Mouse (Mus musculus): Measurements from ENCODE around the gene Brip1.

Brip1 gene

DNA sequence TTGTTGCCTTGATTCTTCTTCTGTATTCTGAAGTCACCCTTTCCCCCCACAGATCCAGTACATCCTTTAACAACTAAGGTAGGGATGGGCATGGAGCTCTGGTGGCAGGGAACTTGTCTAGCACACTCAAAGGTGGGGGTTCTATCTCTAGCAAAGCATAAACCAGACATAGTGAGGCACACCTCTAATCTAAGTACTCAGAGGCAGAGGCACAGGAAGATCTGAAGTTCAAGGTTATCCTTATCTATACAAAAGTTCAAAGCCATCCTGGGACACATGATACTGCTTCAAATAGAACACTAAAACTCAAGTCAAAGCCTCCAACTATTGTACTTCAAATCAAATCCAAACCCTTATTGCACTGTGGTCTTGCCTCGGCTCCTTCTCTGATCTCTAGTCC is 85.0 kb downstream of the Brip1 start:
- DNase-seq (ENCODE audit: low spot score in 2 of 2) = no peak

DNA sequence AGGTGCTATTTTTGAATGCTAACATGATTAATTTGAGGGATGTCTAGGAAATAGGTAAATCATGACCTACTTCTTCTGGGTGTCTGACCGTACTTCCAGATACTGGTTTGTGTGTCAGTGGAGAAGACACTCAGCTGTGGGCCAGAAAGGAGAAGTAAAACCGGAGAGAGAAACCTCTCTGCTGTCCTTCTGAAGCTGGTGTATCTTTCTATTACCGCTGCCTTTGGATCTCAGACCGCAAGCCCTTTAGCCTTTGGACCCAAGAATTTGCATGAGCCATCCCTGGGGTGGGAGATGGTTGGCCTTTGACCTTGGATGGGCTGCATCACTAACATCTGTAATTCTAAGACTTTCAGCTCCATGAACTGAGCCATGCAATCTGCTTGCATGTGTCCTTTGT is 93.7 kb downstream of the Brip1 start:
- DNase-seq (ENCODE audit: low spot score in 2 of 2) = no peak

DNA sequence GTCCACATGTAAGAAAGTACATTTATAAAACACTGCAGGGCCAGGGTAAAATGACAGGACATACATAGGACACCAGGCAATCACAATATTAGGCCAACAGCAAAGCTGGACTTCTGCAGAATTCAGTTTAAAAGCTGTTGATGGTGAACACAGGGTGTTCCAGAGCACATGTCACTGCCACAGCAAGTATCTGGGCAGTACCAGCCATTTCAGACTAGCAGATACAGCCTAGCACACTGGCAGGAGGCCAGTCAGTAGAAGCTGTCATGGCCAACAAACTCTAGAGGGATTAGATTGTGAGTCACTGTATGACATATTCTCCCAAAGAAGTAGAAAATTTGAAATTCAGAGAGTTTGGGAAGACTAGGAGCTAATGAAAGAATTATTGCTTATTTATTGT is 94.4 kb downstream of the Brip1 start:
- peak in 1 of 2 experiments; percentile 4 for DNase-seq (ENCODE audit: low spot score in 2 of 2)

DNA sequence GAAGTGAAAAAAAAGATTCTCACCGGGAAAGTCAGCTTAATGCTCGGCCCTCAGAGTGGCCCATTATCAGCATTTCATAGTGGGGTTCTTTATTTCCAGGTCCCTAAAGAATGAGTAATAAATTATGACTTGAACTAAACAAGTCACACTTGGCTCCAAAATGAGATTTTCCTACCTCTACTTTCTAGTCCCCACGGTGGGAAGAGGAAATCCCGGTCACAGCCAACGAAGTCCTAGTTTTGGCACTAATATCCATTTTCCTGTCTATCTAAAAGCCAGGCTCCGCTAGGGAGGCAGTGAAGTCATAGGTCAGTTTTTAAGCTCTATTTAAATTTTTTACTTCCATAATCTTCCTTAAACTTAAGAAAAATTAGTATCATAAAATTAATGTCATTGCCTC is 99.8 kb downstream of the Brip1 start:
- no peak for DNase-seq (ENCODE audit: low spot score in 2 of 2)

DNA sequence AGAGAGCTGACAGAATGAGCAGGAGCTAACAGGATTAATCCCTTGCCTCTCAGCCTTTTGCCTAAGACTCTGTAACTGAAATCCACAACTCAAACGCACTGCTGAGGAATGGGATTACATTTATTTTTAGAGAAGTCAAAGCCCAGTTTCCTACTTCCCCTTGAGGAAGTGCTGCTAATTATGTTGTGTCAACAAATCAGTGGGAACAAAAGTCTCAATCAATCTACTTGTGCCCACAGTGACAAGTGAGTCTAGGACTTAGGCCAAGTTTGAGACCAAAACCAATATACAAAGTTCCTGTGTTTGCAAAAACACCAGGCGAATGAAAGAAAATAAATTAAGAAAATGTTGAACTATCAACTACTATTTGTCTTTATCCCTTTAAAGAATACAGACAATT is 101.7 kb downstream of the Brip1 start:
- no peak for DNase-seq (ENCODE audit: low spot score in 2 of 2)

DNA sequence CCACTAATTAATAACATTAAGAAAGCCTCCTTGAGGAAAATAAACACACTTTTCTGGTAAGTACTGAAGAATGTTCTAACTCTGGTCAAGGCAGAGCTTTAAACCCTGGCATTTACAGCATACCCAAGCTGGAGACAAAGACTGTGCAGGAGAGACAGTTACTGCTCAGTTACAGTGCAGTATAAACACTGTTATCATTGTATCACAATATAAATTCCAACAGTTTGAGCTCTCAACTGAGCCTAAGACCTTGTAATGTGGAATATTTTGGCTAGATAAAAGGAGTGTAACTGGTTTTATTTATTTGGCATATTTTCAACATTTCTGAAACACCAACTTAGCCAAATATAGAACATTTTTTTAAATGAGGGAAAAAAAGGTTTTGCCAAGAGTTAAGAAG is 112.2 kb downstream of the Brip1 start:
- no peak for DNase-seq (ENCODE audit: low spot score in 2 of 2)

DNA sequence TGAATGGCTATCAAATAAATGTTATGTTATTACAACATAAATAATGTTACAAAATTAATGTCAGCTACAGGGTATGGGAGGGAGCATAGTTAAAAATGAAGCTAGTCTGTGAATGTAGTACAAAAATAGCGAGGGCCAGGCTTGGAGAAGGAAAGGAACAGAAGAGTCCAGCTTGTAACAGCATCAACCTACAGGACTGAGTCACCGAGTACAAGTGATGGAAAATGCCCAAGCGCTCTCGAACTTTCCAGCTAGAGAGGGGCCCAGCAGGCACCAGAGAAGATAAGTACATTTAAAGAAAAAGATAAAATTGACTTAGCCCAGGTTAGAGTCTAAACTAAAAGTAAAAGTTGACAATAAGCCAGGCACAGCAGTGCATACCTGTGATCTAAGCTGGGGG is 116.5 kb downstream of the Brip1 start:
- DNase-seq (ENCODE audit: low spot score in 2 of 2) = no peak

DNA sequence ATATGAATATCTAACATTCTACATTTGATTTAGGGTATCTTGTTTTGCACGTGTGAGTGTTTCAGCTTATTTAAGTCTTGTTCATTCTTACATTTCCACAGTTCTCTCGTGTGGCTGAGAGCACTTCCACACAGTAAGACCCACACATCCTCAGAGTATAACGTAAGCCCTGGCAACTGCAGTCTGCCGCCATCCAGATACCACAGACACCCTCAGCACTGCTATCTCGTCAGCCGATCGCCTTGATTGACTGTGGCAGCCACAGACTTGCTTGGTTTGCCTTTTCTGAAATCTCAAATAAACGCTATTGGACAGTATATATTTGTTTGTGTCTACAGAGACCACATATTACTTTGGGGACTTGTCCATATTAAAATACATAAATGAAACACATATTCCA is 123.0 kb downstream of the Brip1 start:
- no peak for DNase-seq (ENCODE audit: low spot score in 2 of 2)

DNA sequence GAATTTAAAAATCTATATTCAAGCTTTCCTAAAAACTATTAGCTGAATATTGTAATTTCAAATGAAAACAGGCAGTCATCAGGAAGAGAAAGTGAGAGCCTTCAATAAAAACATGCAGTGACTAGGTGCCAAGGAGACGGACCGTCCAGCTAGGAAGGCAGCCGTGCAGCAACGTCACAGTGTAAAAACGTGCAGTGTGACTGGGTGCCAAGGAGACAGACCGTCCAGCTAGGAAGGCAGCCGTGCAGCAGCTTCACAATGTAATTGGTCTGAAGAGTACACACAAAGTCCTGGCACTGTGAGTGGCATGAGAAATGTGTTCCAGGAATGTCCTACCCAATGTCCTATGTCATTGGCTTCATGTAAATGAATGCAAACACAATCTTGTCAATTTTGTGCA is 124.0 kb downstream of the Brip1 start:
- DNase-seq (ENCODE audit: low spot score in 2 of 2) = no peak

DNA sequence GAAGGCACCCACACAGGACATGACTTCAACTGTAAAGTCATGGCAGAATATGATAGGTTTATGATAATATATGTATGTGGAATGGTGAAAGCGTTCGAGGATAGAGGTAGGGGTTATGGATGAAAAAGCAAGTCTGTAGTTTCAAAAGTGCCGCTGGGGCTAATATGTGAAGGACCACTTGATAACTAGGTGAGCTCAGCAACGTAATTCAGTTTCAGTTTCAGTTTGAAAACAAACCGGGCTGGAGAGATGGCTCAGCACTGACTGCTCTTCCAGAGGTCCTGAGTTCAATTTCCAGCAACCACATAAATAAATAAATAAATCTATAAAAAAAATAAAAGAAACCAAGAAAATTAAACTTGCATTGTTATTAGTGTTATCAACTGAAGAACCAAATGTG is 124.6 kb downstream of the Brip1 start:
- no peak for DNase-seq (ENCODE audit: low spot score in 2 of 2)

DNA sequence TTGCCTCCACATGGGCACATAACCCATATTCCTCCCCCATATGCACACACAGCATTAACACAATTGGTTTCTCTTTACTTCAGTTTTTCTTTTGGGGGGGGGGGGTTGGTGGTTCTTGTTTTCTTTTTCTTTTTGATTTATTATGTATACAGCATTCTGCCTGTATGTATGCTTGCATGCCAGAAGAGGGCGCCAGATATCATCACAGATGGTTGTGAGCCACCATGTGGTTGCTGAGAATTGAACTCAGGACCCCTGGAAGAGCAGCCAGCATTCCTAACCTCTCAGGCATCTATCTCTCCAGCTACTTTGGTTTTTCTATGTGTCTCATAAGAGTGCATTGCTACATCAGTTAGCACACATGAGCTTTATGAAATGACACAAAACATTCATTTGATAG is 125.6 kb downstream of the Brip1 start:
- DNase-seq (ENCODE audit: low spot score in 2 of 2) = no peak

DNA sequence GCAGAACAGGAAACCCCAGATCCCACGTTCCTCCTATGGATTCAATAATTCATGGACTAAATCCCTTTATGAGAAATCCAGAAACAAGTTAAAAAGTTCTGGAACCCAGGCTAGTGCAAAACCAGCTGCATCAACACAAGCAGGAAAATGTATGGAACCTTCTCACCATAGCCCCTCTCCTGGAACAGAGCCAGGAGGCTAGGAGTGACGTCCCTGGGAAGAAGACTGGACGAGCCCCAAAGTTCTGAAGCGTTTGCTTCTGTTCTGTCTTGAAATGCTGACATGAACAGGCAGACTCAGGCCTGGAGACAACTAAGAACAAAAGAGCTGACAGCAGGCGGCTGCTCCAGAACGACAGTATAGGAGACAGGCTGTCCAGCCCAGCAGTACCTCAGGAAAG is 132.3 kb downstream of the Brip1 start:
- no peak for DNase-seq (ENCODE audit: low spot score in 2 of 2)

DNA sequence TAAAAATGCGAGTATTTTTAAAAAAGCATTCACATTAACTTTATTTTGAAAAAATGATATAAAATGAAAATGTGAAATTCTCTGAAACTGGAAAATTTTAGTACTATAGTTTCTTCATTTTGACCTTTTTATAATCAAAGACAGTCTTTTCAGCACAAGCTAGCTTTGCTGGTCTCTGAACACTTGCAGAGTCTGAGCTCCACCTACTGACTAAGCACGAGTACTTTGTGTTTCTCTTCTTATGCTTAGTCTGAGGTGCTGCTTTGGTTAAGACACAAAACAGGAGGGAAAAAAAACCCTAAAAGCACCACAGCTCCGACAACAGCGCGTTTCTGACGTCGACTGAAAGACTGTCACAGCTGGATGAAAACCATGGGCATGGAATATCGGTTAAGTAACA is 133.8 kb downstream of the Brip1 start:
- DNase-seq (ENCODE audit: low spot score in 2 of 2) = no peak

DNA sequence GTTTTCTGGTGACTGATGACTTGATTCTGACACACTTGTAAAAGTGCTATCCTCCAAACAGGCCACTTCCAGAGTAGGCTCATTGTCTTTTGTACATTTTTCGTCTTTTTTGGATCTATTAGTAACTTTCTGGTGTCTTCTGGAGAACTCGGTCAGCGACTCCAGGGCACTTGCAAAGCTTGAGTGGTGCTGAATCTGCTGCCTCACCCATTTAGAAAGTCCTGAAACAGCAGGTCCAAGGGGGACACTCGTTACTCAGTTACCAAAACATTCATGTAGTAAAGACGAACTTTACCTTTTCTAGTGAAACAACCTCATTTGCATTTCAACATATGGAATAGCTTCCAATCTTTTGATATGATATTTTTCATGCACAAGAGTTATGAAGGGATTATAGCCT is 136.1 kb downstream of the Brip1 start:
- DNase-seq (ENCODE audit: low spot score in 2 of 2) = no peak

DNA sequence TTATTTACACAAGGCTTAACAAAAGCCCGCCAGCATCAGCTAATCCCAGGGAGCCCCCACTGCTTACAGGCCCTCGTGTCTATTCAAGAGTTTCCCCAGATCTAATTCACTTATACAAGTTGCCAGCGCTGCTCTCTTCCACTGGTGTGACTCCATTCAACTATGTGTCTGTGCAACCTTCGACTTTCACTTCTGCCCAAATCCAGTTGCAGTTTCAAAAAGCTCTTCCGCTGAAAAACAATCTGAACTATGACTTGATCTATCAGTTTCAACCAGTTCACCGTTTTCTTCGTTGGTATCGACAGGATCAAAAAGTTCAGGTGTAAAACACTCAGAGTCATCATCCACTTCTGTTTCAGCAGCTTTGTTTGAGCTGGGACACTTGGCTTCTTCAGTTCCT is 139.8 kb downstream of the Brip1 start:
- DNase-seq (ENCODE audit: low spot score in 2 of 2) = no peak

DNA sequence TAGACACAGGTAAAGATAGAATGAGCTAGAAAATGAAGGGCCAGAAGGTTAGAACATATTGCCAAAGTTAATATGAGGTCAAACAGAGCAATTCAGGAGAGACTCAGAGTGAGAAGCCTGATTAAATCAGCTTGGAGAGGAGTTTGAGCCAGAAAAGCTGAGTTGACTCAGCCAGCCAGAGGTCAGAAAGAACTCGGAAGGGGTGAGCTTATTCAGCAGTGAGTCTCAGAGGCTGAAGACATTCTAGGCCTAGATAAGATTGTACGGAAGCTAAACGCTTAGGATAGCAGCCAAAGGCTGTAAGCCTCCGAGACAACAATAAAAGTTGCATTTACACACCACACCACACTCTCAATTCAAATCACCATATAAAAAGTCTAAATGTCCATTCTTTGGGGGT is 141.9 kb downstream of the Brip1 start:
- no peak for DNase-seq (ENCODE audit: low spot score in 2 of 2)

DNA sequence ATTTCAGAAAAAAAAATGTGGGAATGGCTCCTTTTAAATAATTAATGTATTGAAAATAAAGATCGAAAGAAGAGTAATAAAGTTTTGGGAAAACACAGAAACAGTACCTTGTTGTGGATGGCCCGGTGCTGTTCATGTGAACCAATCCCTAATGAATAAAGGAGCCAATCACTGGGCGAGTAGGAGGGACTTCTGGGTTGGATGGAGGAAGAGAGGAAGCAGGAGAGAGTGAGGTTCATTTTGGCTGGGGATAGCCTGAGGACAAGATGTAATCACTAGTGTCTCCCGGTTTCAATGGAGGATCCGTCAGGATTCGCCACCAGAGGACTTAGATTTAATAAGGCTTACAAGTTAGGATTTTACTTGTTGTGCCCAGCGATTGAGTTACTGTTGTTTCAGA is 145.2 kb downstream of the Brip1 start:
- DNase-seq (ENCODE audit: low spot score in 2 of 2) = no peak

DNA sequence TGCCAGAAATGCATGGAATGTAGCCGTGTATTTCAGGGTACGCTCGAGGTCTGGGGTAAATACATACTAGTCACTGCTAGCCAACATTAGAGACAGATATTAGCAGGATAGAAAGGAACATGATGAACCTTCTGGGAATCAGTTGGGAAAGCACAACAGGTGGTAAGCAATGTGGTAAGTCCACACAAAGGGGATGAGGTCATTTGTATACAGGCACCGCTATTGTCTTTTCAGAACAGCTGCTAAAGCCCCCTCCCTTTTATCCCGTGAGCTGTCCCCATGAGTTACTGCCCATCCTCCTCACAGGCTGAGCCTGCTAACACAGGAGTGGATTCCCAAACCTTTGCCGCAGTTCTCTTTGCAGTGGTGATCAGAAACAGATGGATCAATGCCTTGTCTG is 149.6 kb downstream of the Brip1 start:
- DNase-seq (ENCODE audit: low spot score in 2 of 2) = no peak

DNA sequence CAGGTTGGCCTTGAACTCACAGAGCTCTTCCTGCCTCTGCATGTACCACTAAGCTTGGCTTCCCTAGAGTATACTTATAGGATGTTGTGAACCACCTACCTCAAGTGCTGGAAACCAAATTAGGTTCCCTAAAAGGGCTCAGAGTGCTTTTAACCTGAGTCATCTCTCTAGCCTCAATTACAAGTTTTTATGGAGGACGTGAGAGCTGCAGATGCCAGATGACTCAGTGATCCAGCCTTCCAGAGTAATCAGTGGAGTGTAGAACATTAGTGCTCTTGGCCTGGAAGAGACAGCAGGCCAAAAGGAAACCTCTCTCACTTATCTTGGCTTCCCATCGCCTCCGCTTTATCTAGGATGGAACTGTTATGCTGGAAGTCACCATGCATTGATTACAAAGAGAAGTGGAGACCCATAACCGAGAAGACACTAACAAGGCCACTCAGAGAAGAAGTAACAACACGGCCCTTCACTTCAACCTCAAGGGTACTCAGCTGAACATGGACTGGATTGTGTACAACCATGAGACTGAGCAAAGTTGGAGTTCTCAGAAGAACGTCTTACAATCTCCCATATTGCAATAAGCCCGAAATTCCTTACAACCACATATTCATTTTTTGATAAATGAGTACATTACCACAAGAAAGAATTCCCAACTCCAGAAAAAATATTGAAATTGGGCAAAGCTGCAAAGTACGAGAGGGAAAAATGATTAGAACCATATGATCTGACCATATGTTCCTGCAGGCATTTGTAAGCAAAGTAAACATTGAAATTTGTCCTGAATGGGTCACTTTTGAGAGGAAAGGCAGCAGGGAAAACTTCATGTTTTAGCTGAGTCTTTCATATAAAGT is 150.3 kb downstream of the Brip1 start:
- no peak for DNase-seq (ENCODE audit: low spot score in 2 of 2)

DNA sequence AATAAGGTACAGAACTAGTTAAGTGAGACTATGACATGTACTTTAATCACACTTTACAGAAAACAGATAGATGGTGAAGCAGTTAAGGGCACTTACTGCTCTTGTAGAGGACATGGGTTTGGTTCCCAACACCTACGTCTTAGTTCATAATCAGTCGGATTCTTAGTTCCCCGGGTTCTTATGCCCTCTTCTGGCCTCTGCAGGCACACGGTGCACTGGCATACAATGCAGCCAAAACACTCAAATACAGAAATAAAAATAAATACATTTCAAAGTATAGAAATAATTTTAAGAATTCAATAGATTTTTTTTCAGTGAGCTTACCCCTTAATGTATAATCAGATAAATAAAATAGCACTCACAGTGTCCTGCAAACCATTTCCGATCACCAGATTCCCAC is 161.0 kb downstream of the Brip1 start:
- DNase-seq (ENCODE audit: low spot score in 2 of 2) = no peak

DNA sequence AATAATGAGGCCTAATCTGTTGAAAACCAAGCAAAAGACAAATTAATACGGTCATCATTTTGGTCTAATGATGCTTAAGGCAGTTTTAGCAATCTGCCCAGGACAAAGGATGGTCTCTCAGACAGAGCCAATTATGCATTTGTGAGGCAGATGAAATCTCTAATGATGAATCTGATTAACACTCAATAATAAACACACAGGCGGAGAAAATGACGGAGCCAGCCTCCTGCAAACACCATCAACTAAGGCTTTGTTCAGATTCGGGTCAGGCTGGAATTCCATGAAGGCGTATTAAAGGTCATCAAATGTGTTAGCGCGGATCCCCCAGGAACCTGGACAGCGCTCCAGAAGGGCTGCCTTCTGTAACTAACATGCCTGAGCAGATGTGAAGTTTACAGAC is 161.6 kb downstream of the Brip1 start:
- DNase-seq (ENCODE audit: low spot score in 2 of 2) = no peak

DNA sequence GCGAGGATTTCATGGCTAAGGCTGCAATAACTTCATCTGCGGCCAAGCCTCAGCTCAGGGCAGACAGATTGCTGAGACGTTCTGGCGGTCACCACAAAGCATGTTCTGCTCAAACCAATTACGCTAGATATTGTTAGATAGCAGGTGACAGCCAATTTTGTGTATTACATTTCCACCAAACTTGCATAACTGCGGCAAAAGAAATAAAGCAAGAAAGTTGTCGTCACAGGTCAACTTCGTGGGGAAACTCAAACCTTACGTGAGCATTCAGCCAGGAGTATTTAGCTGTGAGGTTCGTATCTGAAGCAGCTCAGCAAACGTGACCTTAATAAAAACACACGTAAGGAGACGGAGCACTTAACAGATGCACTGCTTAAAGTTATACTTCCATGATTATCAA is 162.3 kb downstream of the Brip1 start:
- DNase-seq (ENCODE audit: low spot score in 2 of 2) = no peak

DNA sequence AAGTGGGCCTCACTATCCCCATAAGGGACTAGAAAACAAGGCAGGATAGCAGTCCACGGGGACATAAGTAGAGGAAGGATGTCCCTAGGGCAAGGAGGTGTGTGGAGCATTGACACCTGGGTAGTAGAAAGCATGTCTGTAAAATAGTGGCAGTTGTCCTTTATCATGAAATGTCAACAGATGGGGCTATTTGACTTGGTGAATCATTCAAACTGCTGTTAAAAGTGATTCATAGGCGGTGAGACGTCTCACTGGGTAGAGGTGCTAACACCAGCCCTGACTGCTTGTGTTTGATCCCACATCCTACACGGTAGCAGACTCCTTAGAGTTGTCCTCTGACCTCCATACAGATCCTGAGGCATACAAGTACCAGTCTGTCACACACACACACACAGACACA is 168.1 kb downstream of the Brip1 start:
- no peak for DNase-seq (ENCODE audit: low spot score in 2 of 2)

DNA sequence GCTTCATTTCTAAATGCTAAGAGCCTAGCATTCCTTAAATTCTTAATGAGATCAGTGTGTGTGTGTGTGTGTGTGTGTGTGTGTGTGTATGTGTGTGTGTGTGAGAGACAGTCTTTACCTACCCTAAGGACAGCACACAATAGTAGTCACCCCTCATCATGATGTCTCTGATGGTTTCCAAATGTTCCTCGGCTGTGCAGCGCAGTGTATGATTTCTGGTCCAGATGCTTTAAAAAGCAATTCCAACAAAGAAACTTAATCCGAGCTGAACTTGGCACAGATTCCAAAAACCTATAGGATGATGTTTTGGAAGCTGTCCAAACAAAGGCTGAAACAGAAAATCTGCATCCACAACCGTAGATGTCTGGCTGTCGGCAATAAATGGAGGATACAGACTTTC is 173.0 kb downstream of the Brip1 start:
- DNase-seq (ENCODE audit: low spot score in 2 of 2) = no peak
